Comparison of ENCODE assay signal across 11 mouse cellular contexts in genomic region chrX:11689989-11690405, GRCm38 (mm10).
DNase-seq lines count a peak whose midpoint lies in the region; ATAC-seq lines count a peak whose summit lies in the region.
"Had no signal": no experiment of that assay in that cellular context is flagged by ENCODE, and none has a peak within 500 bp of the region (broad histone marks: within the 10 kb centered on the region; RNA-seq: fewer than 3 reads in every experiment).

No protein-coding gene starts in this region.

- 0 out of 2 replicates have a peak, but pooled peaks cover 3% of the 10 kb centered on the region for H3K27me3 ChIP-seq in liver, embryonic 11.5 days (replicated peaks; ENCODE audit: control insufficient read depth, insufficient read depth, low read length)
- 0 out of 2 replicates have a peak, but pooled peaks cover 8% of the 10 kb centered on the region for H3K27me3 ChIP-seq in embryonic facial prominence, embryonic 12.5 days
- peaks cover 16% of the 10 kb centered on the region for H3K27me3 ChIP-seq in limb, embryonic 15.5 days
- H3K27me3 ChIP-seq in stomach, embryonic 16.5 days (ENCODE audit: control insufficient read depth, insufficient read depth, low read length), result no peaks in the 10 kb centered on the region; the same call in 1 of the 2 replicates
- H3K27me3 ChIP-seq in kidney, embryonic 16.5 days (ENCODE audit: insufficient read depth, low read length), result peaks cover 5% of the 10 kb centered on the region; the same call in 1 of the 2 replicates
- H3K27me3 ChIP-seq: heart, embryonic 13.5 days had no signal

- no peaks in the 10 kb centered on the region for H3K9me3 ChIP-seq in liver, embryonic 11.5 days (ENCODE audit: control insufficient read depth, low read length)
- H3K9me3 ChIP-seq in embryonic facial prominence, embryonic 12.5 days, result no peaks in the 10 kb centered on the region
- no peaks in the 10 kb centered on the region for H3K9me3 ChIP-seq in limb, embryonic 15.5 days
- H3K9me3 ChIP-seq in stomach, embryonic 16.5 days (replicated peaks; ENCODE audit: control insufficient read depth, low read length), result no peaks in the 10 kb centered on the region
- H3K9me3 ChIP-seq in kidney, embryonic 16.5 days (ENCODE audit: low read length), result no peaks in the 10 kb centered on the region
- H3K9me3 ChIP-seq: heart, embryonic 13.5 days; megakaryocyte, embryonic 14.5 days had no signal

- 65% methylated on average over 18 of the region's 18 CpGs for WGBS in liver, embryonic 11.5 days
- 49% methylated on average over 18 of the region's 18 CpGs for WGBS in embryonic facial prominence, embryonic 12.5 days
- WGBS in limb, embryonic 15.5 days, result 43% methylated on average over 18 of the region's 18 CpGs
- 41% methylated on average over 18 of the region's 18 CpGs for WGBS in stomach, embryonic 16.5 days
- 70% methylated on average over 18 of the region's 18 CpGs for WGBS in kidney, embryonic 16.5 days

- H3K4me3 ChIP-seq in liver, embryonic 11.5 days (ENCODE audit: low read depth, low read length), result no peak overlapping the region
- H3K4me3 ChIP-seq in embryonic facial prominence, embryonic 12.5 days, result no peak overlapping the region
- no peak overlapping the region for H3K4me3 ChIP-seq in limb, embryonic 15.5 days
- peak overlapping the region; percentile 20 for H3K4me3 ChIP-seq in stomach, embryonic 16.5 days (replicated peaks; ENCODE audit: low read length)
- H3K4me3 ChIP-seq in kidney, embryonic 16.5 days (ENCODE audit: low read length), result no peak overlapping the region
- H3K4me3 ChIP-seq: heart, embryonic 13.5 days; megakaryocyte, embryonic 14.5 days had no signal

- no peak overlapping the region for H3K9ac ChIP-seq in liver, embryonic 11.5 days (ENCODE audit: low read depth, low read length)
- H3K9ac ChIP-seq in embryonic facial prominence, embryonic 12.5 days, result no peak overlapping the region
- no peak overlapping the region for H3K9ac ChIP-seq in limb, embryonic 15.5 days
- no peak overlapping the region for H3K9ac ChIP-seq in stomach, embryonic 16.5 days (ENCODE audit: low read length)
- no peak overlapping the region for H3K9ac ChIP-seq in kidney, embryonic 16.5 days (replicated peaks; ENCODE audit: low read length)
- H3K9ac ChIP-seq: heart, embryonic 13.5 days had no signal

- ATAC-seq in liver, embryonic 11.5 days (replicated peaks; ENCODE audit: low FRiP score), result no peak
- ATAC-seq in embryonic facial prominence, embryonic 12.5 days (ENCODE audit: insufficient number of reproducible peaks, insufficient read depth, low FRiP score, low TSS enrichment), result no peak
- no peak for ATAC-seq in limb, embryonic 15.5 days (ENCODE audit: insufficient number of reproducible peaks, low FRiP score, low TSS enrichment, low read depth)
- ATAC-seq in stomach, embryonic 16.5 days (ENCODE audit: insufficient read depth, low FRiP score), result no peak
- ATAC-seq in kidney, embryonic 16.5 days (ENCODE audit: low FRiP score, low TSS enrichment), result no peak

- peak; percentile 12 for DNase-seq in liver
- DNase-seq in liver, embryonic 11.5 days (ENCODE audit: low spot score), result no peak
- DNase-seq in kidney, postnatal 25 days, result no peak
- DNase-seq in ovary, postnatal 36 days (ENCODE audit: low spot score), result no peak
- DNase-seq: kidney, postnatal 4 days had no signal

- H3K4me1 ChIP-seq in liver, embryonic 11.5 days (replicated peaks; ENCODE audit: control insufficient read depth, insufficient read depth, low read length), result peaks cover 6% of the 10 kb centered on the region; the same call in 1 of the 2 replicates
- H3K4me1 ChIP-seq in embryonic facial prominence, embryonic 12.5 days, result peaks cover 5% of the 10 kb centered on the region; the same call in 1 of the 2 replicates
- H3K4me1 ChIP-seq in limb, embryonic 15.5 days, result 0 out of 2 replicates have a peak, but pooled peaks cover 8% of the 10 kb centered on the region
- 0 out of 2 replicates have a peak, but pooled peaks cover 2% of the 10 kb centered on the region for H3K4me1 ChIP-seq in stomach, embryonic 16.5 days (ENCODE audit: control insufficient read depth, insufficient read depth, low read length)
- H3K4me1 ChIP-seq in kidney, embryonic 16.5 days (ENCODE audit: insufficient read depth, low read length), result 0 out of 2 replicates have a peak, but pooled peaks cover 4% of the 10 kb centered on the region

- H3K4me2 ChIP-seq in liver, embryonic 11.5 days, result no peak overlapping the region
- H3K4me2 ChIP-seq in embryonic facial prominence, embryonic 12.5 days (replicated peaks), result peak overlapping the region; percentile 22; the same call in 1 of the 2 replicates
- peak overlapping the region; percentile 25; the same call in 1 of the 2 replicates for H3K4me2 ChIP-seq in limb, embryonic 15.5 days
- H3K4me2 ChIP-seq in stomach, embryonic 16.5 days (ENCODE audit: low read depth, low read length), result peak overlapping the region; percentile 45
- no peak overlapping the region for H3K4me2 ChIP-seq in kidney, embryonic 16.5 days (replicated peaks; ENCODE audit: low read depth, low read length)
- H3K4me2 ChIP-seq: heart, embryonic 13.5 days had no signal

- H3K27ac ChIP-seq in liver, embryonic 11.5 days (ENCODE audit: low read depth, low read length), result no peak overlapping the region
- no peak overlapping the region for H3K27ac ChIP-seq in embryonic facial prominence, embryonic 12.5 days
- H3K27ac ChIP-seq in limb, embryonic 15.5 days, result no peak overlapping the region
- H3K27ac ChIP-seq in stomach, embryonic 16.5 days (ENCODE audit: low read length), result no peak overlapping the region
- no peak overlapping the region for H3K27ac ChIP-seq in kidney, embryonic 16.5 days (ENCODE audit: low read length)
- H3K27ac ChIP-seq: heart, embryonic 13.5 days had no signal

- no peaks in the 10 kb centered on the region for H3K36me3 ChIP-seq in liver, embryonic 11.5 days (ENCODE audit: control insufficient read depth, insufficient read depth, low read length)
- H3K36me3 ChIP-seq in embryonic facial prominence, embryonic 12.5 days, result no peaks in the 10 kb centered on the region
- no peaks in the 10 kb centered on the region for H3K36me3 ChIP-seq in limb, embryonic 15.5 days
- H3K36me3 ChIP-seq in stomach, embryonic 16.5 days (ENCODE audit: control insufficient read depth, insufficient read depth, low read length), result no peaks in the 10 kb centered on the region
- H3K36me3 ChIP-seq in kidney, embryonic 16.5 days (ENCODE audit: insufficient read depth, low read length), result no peaks in the 10 kb centered on the region
- H3K36me3 ChIP-seq: heart, embryonic 13.5 days had no signal

Comparison
In these comparisons a context has a peak if more than half of its experiments do, and no peak if none do; other contexts are left out.
1. H3K4me2 ChIP-seq: peak in embryonic facial prominence, embryonic 12.5 days (single experiment), limb, embryonic 15.5 days (single experiment) and stomach, embryonic 16.5 days (single experiment); none in liver, embryonic 11.5 days (single experiment) and kidney, embryonic 16.5 days (single experiment).